Mouse (Mus musculus): ENCODE results near the gene Arf1.
"Not testable (repeated sequence)": the region's sequence is repeated elsewhere in the genome, so short reads cannot be mapped to it uniquely, and the experiment has no call there.

Arf1 gene

DNA sequence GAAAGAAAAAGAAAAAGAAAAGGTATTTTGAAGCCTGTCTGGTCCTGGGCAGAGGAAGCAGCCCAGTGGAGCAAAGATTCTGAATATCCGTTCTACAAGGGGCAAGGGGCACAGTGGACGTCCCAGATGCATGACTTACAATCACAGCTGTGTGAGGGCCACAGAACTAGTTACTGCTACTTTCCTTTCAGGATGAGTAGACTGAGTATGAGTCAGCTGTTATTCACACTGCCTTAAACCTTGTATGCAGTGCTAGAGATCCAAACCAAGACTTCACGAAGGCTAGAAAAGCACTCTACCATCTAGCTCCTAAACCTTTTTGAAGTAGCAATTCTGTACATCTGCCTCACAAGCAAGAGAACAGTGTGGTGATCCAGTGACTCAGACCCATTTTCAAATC, 1.8 kb downstream of the Arf1 start:
- DNase-seq (ENCODE audit: low read depth) = no peak

DNA sequence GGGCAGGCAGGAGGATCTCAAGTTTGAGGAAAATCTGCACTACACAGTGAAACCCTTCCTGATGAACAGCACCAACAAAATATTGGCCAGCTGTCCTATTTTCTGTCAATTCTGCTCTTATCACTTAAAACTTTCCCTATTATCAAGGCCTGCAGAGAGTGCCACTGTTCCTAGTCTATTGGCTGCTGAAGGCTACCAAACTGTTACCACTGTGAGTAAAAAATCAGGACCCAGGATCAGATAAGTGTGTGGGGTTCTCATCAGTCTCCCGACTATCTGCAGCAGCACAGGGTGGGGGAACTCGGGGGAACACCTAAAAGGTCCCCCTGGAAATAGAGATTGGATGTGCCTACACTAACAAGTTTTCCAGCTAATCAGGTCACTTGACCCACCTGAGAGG, 2.9 kb downstream of the Arf1 start:
- DNase-seq (ENCODE audit: low read depth) = no peak

DNA sequence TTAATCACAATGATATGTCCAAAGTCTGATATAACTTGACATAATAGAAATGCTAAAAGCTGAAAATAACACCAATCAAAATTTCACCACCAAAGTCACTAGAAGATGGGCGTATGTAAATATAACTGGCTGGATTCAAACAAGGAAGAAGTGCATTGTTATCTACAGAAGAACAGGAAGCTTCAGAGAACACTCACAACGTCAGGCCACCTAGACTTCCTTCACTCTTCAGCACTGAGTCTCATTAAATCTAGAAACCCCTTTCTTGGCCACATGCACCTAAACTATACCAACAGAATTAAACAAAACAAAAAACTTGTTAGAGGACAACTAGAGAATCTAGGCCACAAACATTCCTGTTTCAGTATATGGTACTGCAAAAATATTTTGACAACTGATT, 3.6 kb downstream of the Arf1 start:
- no peak for DNase-seq (ENCODE audit: low read depth)

DNA sequence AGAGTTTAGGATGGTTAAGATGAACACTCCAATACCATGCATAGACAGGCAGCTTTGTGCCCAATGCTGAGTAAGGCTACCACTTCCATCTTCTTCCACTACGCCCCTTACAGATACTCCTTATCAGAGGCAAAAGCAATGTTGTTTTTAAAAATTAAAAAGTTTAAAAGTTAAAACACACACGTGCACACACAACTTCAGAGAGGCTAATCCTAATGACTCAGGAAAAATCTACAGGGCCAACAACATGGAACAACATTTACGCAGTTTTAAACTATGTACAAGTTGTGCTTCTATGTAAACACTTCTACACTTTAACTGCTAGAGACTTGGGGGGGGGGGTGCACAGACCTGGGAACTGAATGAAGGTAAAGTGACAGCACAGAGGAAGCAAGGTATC, 4.0 kb downstream of the Arf1 start:
- no peak for DNase-seq (ENCODE audit: low read depth)

DNA sequence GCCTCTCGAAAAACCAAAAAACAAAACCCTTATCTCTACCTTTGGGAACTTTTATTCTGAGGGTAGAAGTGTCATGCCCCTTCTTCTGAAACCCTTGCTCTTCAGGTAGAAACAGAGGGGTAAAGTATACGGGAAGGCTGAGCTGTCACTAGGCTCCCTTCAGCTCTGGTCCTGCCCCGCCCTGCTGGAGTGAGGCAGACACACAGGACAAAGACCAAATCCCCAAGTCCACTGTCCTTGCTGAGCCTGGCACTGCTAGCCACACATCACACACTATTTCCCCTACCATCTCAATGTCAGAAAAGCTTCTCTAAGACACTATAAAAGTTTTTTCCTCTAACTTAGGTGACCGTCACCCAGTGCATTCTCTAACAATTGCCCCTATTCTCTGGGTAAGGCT, 5.8 kb downstream of the Arf1 start:
- DNase-seq (ENCODE audit: low read depth) = no peak

DNA sequence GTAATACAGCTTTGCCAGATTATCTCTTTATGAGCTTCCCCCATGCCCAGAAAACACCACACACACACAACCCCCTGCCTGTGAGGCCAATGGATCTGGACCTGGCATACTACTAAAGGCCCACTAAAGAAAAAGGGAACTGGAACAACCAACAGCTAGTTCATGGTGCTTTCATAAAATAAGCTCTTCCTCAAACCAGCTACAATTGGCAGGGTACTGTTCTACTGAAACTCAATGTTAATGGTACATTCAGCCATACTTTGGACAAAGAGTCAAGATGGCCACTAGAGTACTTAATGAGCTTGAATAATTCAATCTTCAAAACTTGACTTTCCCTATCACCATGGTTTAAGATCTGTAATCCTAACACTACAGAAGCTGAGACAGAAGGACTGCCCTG, 6.5 kb downstream of the Arf1 start:
- no peak for DNase-seq (ENCODE audit: low read depth)

DNA sequence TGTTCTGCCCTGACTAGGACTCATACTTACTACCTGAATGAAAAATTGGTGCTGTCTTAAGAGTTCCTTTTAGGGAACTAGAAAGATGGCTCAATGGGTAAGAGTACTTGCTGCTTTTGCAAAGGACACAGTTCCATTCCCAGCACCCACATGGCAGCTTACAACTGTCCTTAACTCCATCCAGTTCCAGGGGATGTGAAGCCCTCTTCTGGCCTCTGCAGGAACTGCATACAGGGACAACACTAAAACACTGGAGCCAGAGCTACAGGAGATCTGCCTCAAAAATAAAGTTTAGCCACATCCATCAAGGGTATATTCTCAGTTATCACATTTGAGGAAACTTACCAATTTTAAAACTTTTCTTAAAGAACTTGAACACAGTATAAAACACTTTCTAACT, 9.0 kb downstream of the Arf1 start:
- DNase-seq (ENCODE audit: low read depth) = no peak

DNA sequence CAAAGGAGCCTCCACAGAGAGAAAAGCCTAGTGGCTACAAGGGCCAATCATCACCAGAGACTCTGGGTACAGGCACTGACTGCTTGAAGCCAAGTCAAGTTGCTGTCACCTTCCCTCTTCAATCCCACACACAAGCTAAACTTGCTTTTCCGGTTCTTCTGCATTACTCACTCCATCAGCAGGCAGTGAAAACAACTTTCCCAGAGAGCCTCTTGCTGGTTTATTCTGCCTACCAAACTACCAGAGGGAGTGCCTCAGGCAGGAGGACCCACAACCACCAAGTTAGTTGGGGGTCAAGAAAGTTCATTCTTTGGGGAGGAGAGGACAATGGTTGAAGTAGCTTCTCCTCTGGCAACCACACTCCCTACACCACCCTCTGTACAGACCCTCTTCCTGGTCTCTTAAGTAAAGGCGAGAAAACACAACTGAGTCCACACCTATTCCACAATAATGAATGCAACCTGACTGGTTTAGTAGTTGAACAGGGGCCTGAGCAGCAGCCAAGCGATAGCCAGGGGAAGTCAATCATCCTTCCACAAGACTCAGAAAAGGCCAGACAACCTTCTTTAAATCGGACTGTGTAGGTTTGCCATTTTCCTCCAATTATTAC, 9.6 kb downstream of the Arf1 start:
- no peak for DNase-seq (ENCODE audit: low read depth)

DNA sequence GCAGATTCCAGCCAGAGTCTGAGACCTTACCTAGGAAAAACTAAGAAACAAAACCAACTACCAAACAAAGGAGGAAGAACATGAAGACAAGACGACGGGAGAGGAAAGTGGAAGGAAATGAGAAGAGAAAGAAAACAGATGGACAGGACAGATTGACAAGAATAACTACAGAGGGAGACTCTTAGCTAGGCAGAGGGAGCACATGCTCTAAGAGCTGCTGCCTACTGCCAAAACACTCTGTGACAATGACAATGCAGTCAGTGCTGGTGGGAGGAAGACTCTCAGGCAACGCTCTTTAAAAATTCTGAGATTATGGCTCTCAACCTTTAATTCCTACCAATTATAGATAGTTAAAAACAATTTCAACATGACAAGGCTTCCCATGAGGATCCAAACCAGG, 11.1 kb downstream of the Arf1 start:
- no peak for DNase-seq (ENCODE audit: low read depth)

DNA sequence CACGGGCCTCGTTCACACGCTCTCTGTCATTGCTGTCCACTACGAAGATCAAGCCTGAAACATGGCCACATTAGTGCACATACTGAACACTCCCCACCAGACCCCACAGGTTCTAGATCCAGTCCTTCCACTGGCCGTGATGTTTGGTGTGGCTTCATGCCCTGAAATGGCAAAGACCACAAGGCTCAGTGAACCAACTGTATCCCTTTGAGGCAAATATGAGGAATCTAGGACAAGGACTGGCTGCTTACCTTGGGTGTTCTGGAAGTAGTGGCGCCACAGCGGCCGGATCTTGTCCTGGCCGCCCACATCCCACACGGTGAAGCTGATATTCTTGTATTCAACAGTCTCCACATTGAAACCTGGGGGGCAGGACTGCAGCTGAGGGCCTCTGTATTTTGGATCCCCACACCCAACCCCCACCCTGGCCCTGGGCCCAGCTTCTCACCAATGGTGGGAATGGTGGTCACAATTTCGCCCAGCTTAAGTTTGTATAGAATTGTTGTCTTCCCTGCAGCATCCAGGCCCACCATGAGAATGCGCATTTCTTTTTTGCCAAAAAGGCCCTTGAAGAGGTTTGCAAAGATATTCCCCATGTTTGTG, 15.1 kb downstream of the Arf1 start:
- no peak for DNase-seq (ENCODE audit: low read depth)

DNA sequence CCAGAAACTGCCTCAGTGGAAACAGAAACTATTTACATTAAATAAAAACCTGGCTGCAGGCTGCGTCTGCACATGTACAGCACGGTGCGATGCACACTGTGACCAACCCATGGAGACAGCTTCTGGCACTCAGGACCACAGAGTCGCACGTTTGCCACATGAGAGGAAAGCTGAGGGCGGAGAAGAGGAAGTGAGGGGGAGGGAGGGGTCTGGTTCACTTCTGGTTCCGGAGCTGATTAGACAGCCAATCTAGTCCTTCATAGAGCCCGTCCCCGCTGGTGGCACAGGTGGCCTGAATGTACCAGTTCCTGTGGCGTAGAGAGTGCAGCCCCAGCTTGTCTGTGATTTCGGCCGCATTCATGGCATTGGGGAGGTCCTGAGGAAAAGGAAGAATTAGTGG, 15.8 kb downstream of the Arf1 start:
- DNase-seq (ENCODE audit: low read depth) = not testable (repeated sequence)

DNA sequence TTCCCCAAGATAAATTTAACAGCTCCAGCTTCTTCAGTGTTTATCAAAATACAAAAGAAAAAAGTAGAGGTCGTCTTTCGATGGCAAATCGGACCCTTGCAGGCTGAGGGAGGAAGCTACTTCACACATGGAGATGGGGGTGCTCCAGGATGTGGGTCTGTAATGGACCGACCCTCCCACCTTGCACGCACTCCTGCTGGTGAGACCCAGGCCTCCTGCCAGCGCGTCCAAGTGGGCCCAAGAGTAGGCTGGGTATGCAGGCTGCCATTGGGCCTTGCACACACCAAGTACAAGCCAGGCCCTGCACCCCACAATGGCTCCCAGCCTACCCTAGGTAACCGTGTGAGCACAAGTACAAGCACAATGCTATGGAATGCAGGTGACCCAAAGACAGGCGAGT, 16.5 kb downstream of the Arf1 start:
- DNase-seq (ENCODE audit: low read depth) = not testable (repeated sequence)

DNA sequence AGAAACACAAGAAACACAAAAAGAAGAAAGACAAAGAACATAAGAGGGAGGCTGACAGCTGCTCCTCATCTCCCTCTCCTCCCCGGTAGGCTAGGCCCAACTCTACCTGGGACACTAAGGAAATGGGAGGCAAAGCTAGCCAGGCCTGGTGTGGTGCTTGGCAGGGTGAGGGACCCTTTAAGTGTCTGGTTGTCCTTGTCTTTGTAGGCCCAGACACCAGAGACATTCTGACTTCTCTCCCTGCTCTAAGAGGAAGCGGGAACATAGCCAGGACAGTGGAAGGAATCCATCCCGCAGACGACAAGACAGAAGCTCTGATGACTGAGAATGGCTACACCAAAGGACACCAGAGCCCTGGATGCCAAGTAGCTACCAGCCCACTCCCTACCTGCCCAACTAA, 18.1 kb downstream of the Arf1 start:
- DNase-seq (ENCODE audit: low read depth) = no peak

DNA sequence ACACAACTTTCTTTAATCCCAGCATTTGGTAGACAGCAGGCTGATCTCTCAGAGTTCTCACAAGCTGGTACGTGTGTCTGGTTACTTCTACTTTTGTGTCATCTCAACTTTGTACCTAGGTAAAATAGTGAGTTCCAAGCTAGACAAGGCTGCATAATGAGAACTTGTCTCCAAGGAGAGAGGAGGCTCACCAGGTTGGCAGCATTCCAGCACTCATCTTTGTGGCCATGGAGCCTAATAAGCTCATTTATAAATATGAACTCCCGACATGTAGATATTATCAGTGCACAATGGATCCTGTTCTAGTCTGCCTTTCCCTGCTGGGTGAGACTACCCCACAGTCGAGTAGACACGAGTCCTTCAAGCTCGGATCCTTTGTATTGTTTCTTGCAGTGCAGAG, 18.5 kb downstream of the Arf1 start:
- DNase-seq (ENCODE audit: low read depth) = no peak

DNA sequence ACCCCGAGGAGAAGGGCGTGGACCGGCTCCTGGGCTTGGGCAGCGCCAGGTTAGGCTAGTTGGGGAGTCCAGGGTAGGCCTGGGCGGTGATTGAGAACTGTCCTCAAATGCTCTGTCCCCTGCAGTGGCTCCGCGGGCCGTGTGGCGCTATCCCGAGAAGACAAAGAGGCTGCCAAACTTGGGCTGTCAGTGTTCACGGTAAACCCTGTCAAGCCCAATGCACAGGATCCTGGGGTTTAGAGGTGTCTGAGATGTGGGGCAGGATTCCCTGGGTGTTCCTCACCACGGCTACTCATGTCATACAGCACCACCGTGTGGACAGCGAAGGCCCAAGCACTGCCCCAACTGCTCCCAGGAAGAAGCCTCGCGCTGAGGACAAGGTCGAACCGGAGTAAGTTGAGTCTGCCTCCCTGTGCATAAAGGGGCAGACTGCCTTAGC, 19.0 kb downstream of the Arf1 start:
- DNase-seq (ENCODE audit: low read depth) = no peak

DNA sequence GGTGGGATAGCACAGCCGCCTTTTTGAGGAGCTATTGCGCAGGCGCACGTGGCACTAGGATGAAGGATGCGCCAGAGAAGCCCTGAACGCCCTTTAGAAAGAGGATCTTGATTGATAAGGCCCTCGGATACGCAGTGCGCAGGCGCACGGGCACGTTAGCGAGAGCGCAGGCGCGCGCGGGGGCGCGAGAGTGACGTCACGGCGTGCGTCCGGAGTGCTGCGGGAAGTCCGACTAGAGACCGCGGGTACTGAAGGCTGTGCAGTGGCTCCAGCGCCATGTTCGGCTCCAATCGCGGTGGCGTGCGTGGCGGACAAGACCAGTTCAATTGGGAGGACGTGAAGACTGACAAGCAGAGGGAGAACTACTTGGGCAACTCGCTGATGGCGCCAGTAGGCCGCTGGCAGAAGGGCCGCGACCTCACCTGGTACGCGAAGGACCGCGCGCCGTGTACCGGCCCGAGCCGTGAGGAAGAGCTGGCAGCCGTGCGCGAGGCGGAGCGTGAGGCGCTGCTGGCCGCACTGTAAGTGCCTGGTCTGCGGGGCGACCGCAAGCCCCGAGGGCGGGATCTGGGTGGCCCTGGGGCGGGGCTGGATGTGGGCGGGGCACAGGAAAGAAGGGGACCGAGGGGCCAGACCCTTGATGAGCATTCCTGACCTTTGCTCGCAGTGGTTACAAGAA, 19.8 kb downstream of the Arf1 start, which contains the start of gene 2310033P09Rik:
Gene 2310033P09Rik, plus strand, starts transcription at position 169 of the 679 bp plus-strand sequence.
- DNase-seq (ENCODE audit: low read depth) = peak; percentile 87

DNA sequence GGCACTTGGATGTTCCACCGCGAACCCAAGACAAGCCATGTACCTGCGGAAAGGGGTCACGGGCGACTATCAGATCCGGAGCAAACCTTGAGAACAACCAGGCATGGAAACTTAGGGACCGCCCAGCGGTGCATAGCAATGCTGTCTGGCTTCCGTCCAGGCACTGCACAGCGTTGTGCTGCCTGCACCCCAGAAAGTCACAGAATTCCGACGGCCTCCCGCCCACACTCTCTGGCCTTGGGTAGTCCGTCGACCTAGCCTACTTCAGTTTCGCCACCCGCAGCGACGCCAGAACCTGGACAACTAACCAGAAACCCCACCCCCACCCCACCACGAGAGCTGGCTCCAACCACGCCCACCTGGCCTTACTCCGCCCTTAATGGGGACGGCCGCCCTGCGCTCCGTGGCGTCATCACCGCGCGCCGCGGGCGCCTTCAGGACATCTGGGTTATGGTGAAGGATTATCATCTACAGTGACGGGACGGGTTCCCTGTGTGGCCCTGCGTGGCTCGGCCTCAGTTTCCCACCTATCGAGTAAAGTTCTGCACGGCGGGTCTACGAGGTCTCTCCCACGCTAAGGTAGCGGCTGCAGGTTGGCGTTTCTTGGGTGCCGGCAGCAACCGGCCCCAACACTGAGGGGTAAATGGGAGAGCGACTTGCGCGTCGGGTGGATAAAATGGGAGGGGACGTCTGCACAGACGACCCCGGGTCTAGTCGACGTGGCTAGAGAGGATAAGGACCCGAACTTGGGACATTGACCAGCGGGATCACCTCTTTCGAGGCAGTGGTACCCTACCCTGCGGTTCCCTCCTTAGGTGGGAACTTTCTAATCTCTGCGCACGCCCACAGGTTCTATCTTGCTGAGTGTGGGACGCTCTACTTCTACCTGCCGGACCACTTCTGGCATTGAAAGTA, 25.7 kb downstream of the Arf1 start, which contains the start of gene Mrpl55:
Gene Mrpl55, plus strand, starts transcription at position 406 of the 915 bp plus-strand sequence.
- peak; percentile 79 for DNase-seq (ENCODE audit: low read depth)

DNA sequence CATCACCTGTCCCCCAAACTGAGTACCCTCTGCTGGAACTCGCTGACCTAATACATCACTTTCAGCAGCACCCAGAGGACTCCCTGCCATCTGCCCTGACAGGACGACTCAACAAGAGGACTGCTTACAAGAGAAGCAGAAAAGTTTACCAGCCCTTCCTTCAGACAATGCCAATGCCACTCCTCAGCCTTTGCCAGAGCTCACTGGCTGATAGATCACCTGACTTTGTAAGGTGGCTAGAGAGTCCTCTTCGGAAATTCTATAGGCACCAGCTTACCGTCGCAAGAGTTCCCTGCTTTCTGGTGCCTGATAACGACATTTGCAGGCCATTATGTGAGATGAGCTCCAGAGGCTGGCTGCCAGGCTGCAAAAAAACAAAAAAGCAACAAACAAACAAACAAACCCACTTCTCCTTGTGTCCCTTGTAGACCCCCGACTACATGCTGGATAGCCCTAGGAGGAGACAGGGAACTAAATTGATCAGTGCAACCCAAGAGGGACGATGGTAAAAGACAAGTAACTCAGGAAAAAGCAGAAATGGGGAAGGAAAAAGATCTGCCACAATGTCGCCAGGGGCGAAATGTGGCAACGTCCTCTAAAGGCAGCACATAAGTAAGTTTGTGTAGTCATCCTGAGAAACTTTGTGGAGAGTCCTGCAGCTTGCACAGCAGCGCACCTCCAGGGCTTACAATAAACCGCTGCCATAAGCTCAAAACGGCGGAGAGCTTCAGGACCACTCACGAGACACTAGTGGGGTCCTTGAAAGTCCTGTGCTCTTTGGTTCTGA, 26.7 kb downstream of the Arf1 start:
- no peak for DNase-seq (ENCODE audit: low read depth)

DNA sequence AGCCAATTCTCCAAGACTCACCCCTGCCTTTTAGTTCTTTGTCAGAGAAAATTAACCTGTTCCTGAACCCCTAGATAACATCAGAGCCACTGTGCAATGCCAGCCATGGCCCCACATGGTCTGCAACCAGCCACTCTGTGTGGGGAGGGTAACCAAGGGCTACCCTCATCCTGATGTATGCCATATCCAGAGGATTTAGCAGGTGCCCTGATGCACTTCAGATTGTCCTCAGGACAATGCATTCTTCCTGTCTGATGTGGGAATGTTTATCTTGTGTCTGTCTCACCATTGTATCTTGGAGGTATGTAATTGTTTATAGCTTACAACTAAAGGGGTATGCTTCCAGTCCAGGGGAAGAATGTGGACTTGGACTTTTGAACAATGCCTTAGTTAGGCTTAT, 31.8 kb downstream of the Arf1 start:
- DNase-seq (ENCODE audit: low read depth) = no peak

DNA sequence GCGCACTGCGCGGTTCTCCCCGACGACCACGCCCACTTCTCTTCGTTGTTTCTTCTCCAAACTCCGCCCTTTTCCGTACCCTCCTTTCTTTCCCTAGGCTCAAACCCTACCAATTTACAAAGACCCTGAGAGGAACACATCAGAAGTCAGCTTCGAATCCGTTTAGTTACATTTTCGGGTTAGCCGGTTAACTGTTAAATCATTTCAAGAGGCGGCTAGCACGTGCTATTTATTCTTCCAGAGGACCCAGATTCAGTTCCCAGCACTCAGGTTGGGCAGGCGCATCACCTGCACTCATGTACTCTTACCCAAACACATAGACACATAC, 36.0 kb downstream of the Arf1 start, which contains the start of gene Guk1:
Gene Guk1, minus strand, starts transcription at position 154 of the 328 bp plus-strand sequence.
- DNase-seq (ENCODE audit: low read depth) = no peak

DNA sequence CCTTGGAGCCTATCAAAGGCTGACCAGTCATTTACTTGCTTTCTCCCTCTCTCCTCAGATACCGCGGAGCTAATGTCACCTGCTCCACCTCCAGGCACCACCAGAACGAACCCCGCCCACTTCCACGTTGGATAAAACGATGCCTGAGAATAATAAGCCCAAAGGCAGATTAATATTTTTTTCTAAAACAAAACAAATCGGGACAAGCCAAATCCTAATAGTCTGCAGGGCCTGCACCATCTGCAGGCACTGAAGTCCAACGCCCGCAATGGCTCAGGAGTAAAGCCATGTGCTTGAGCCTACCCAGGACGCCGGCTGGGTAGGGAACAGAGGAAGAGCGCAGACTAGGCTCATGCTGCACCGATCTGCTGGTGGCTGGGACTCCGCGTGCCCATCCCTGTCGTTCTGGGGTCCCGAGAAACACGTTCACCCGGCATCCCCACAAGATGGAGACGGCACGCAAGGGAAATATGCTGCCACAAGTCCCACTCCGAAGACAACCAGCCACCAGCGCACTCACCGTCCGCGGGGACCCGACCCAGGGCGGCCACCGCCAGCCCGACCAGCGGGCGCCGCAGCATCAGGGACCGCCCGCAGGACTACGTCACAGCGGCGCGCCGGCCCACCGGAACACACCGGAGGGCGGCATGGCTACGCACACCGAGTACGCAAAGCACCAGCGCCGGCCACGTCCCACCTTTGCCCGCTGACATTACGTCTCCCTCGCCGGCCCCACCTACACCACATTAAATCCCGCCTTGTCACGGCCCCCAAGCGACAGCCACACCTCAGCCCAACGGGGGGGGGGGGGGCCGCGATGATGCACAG, 36.6 kb downstream of the Arf1 start:
- peak; percentile 71 for DNase-seq (ENCODE audit: low read depth)

All from c-Kit-positive CD71-negative TER-119-negative erythroid progenitor cells, embryonic 14.5 days (primary cell).